Mouse (Mus musculus) embryonic fibroblast, embryonic 13.5 days (primary cell): ENCODE results near the gene Tmem107.

Experiments
- CTCF ChIP-seq: IDR thresholded peaks from 2 replicates; pipeline ENCODE4 v1.5.1; 2011; ENCODE audit warnings: mild to moderate bottlenecking, control low read depth, low read length, moderate library complexity, borderline replicate concordance; ENCODE audit not compliant: insufficient read depth
- POLR2A ChIP-seq: IDR thresholded peaks from 2 replicates; pipeline ENCODE4 v1.6.1; 2011; ENCODE audit warnings: low read depth, mild to moderate bottlenecking, control low read depth, low read length, moderate library complexity

- TF ChIP-seq POLR2A (no peak), CTCF (no peak)
Measured at GRCm38 (mm10) chr11:69092871-69093270, 22.3 kb downstream of the Tmem107 start.
